Mouse (Mus musculus) ES-E14 (cell line): ENCODE data around the gene Lpar3.

Experiments used
- CHD2 ChIP-seq: IDR thresholded peaks from 2 replicates; pipeline ENCODE4 v1.6.1; 2014; ENCODE audit warnings: mild to moderate bottlenecking, low read depth, low read length, inconsistent platforms
- HCFC1 ChIP-seq: IDR thresholded peaks from 2 replicates; pipeline ENCODE4 v1.6.1; 2012; ENCODE audit warnings: low read length, inconsistent platforms, borderline replicate concordance; ENCODE audit not compliant: insufficient read depth
- MAFK ChIP-seq: IDR thresholded peaks from 2 replicates; pipeline ENCODE4 v1.6.1; 2014; ENCODE audit warnings: mild to moderate bottlenecking, low read depth, low read length, inconsistent platforms; ENCODE audit not compliant: insufficient read depth
- ZC3H11A ChIP-seq: IDR thresholded peaks from 2 replicates; pipeline ENCODE4 v1.6.1; 2012; ENCODE audit warnings: low read depth, mild to moderate bottlenecking, inconsistent platforms, low read length, borderline replicate concordance

GRCm38 (mm10) chr3:146315414-146315813, 94.7 kb downstream of the Lpar3 start:
- TF ChIP-seq CHD2 (no peak), ZC3H11A (no peak), HCFC1 (no peak), MAFK (no peak)
